Mouse (Mus musculus) Patski (cell line): ENCODE results near the gene Top2a. TPM values are rescaled to one million over a fixed set of nuclear protein-coding genes. Genes with fewer than 3 reads are reported as not detected.

Experiments used
- ATAC-seq: fragments of 100-300 bp; one replicate; pipeline ENCODE4 v1.8.0; 2021
- CTCF ChIA-PET: fragments of 350-600 bp; sonication (Branson Sonifier 250); formaldehyde crosslinking; loops from one replicate; lab custom pipeline; 2022; ENCODE audit warnings: inconsistent platforms; lab: Charles Lee
- POLR2A ChIA-PET: fragments of 350-600 bp; sonication (Branson Sonifier 250); formaldehyde crosslinking; loops from one replicate; lab custom pipeline; 2022; ENCODE audit warnings: antibody characterized with exemption, inconsistent platforms; lab: Charles Lee
- DNase-seq: peaks from one replicate; pipeline ENCODE4 v3.0.0-alpha.2; 2011; ENCODE audit warnings: low read depth, low spot score
- H3K27me3 ChIP-seq: fragments of 371-371 bp; one replicate; pipeline ENCODE4 v1.5.1; 2021
- CTCF ChIP-seq: fragments of 100-300 bp; IDR thresholded peaks from one replicate; pipeline ENCODE4 v1.5.1; 2021
- in situ Hi-C: fragments of 300-500 bp; cut with MboI; formaldehyde crosslinking; loops from 3 replicates; pipeline ENCODE4 v1.11.1; 2018; ENCODE audit warnings: low pct_unique_long_range_greater_than_20kb, mixed read lengths
- polyA plus RNA-seq: library from polyadenylated mRNA; unstranded; gene quantifications from one replicate; pipeline ENCODE4 v1.2.3, GENCODE M21; 2021

Top2a gene
- polyA plus RNA-seq, 1 experiment from 2014 or later = 139 TPM

GRCm38 (mm10) chr11:98973584-98973983 is 50.4 kb downstream of the Top2a start:
- CTCF ChIA-PET = interaction anchor here (2.5 kb wide), 1 partner anchor 51 kb away, joined by 8 read pairs; no protein-coding TSS in a partner anchor

GRCm38 (mm10) chr11:98972801-98973360 is 51.1 kb downstream of the Top2a start:
- POLR2A ChIA-PET = interaction anchor here (1.4 kb wide), 2 partner anchors 10 to 39 kb away, joined by 3 to 5 read pairs; no protein-coding TSS in a partner anchor
- no peak for TF ChIP-seq CTCF
- no peak for DNase-seq
- no peak for ATAC-seq
- CTCF ChIA-PET = interaction anchor here (1.1 to 2.5 kb wide), 4 partner anchors 9 to 51 kb away, joined by 3 to 11 read pairs (median 8); no protein-coding TSS in a partner anchor
- in situ Hi-C loops = loop anchor here (5.0 to 10.0 kb wide), 2 partner anchors 36 to 58 kb away; no protein-coding TSS in a partner anchor
- no peaks in the 10 kb centered on the region for H3K27me3 ChIP-seq

More at GRCm38 (mm10) chr11:98973584-98973983, 50.4 kb downstream of the Top2a start:
- in situ Hi-C loops = loop anchor here (5.0 to 10.0 kb wide), 2 partner anchors 36 to 59 kb away; no protein-coding TSS in a partner anchor
- H3K27me3 ChIP-seq = no peaks in the 10 kb centered on the region
- no peak for ATAC-seq
- no peak for TF ChIP-seq CTCF
- no peak for DNase-seq
- POLR2A ChIA-PET = no interaction called here

- TF ChIP-seq CTCF = no peak
- H3K27me3 ChIP-seq = no peaks in the 10 kb centered on the region
- in situ Hi-C loops = loop anchor here (5.0 to 10.0 kb wide), 2 partner anchors 35 to 57 kb away; no protein-coding TSS in a partner anchor
- no peak for ATAC-seq
- ChIA-PET CTCF (interaction anchor here (0.8 to 2.5 kb wide), 7 partner anchors 9 to 50 kb away, joined by 3 to 11 read pairs (median 3); no protein-coding TSS in a partner anchor), POLR2A (interaction anchor here (1.0 to 1.4 kb wide), 3 partner anchors 9 to 47 kb away, joined by 3 to 5 read pairs (median 3); no protein-coding TSS in a partner anchor)
- DNase-seq = no peak
Measured at GRCm38 (mm10) chr11:98972215-98972614, 51.8 kb downstream of the Top2a start.

GRCm38 (mm10) chr11:98971316-98972031 is 52.5 kb downstream of the Top2a start:
- no peaks in the 10 kb centered on the region for H3K27me3 ChIP-seq
- in situ Hi-C loops = loop anchor here (5.0 to 10.0 kb wide), 2 partner anchors 34 to 57 kb away; no protein-coding TSS in a partner anchor
- TF ChIP-seq CTCF = no peak
- CTCF ChIA-PET = interaction anchor here (0.8 to 2.5 kb wide), 7 partner anchors 8 to 49 kb away, joined by 3 to 11 read pairs (median 3); no protein-coding TSS in a partner anchor
- no peak for ATAC-seq
- POLR2A ChIA-PET = interaction anchor here (1.0 to 1.4 kb wide), 3 partner anchors 8 to 46 kb away, joined by 3 to 5 read pairs (median 3); no protein-coding TSS in a partner anchor
- DNase-seq = no peak

- no peak for DNase-seq
- TF ChIP-seq CTCF = no peak
- no peaks in the 10 kb centered on the region for H3K27me3 ChIP-seq
- ChIA-PET POLR2A (interaction anchor here (0.6 to 1.3 kb wide), 3 partner anchors 11 to 32 kb away, joined by 3 to 8 read pairs (median 3); no protein-coding TSS in a partner anchor), CTCF (interaction anchor here (1.1 to 1.7 kb wide), 2 partner anchors 45 to 49 kb away, joined by 3 to 4 read pairs; no protein-coding TSS in a partner anchor)
- in situ Hi-C loops = loop anchor here (5.0 to 10.0 kb wide), 2 partner anchors 33 to 56 kb away; no protein-coding TSS in a partner anchor
- no peak for ATAC-seq
Measured at GRCm38 (mm10) chr11:98970191-98970925, 53.6 kb downstream of the Top2a start.

GRCm38 (mm10) chr11:98969496-98969927 is 54.5 kb downstream of the Top2a start:
- ChIA-PET POLR2A (interaction anchor here (1.3 kb wide), 1 partner anchor 31 kb away, joined by 3 read pairs; no protein-coding TSS in a partner anchor), CTCF (interaction anchor here (1.1 to 1.7 kb wide), 2 partner anchors 44 to 48 kb away, joined by 3 to 4 read pairs; no protein-coding TSS in a partner anchor)
- ATAC-seq = no peak
- in situ Hi-C loops = no loop called here
- no peaks in the 10 kb centered on the region for H3K27me3 ChIP-seq
- TF ChIP-seq CTCF = no peak
- no peak for DNase-seq

- ATAC-seq (no peak), DNase-seq (no peak)
- ChIA-PET POLR2A (interaction anchor here (1.3 kb wide), 1 partner anchor 31 kb away, joined by 3 read pairs; no protein-coding TSS in a partner anchor), CTCF (interaction anchor here (1.1 to 1.7 kb wide), 4 partner anchors 37 to 47 kb away, joined by 3 to 4 read pairs (median 3); no protein-coding TSS in a partner anchor)
- in situ Hi-C loops = no loop called here
- no peaks in the 10 kb centered on the region for H3K27me3 ChIP-seq
- TF ChIP-seq CTCF = no peak
Measured at GRCm38 (mm10) chr11:98968716-98969495, 55.1 kb downstream of the Top2a start.

GRCm38 (mm10) chr11:98968079-98968478 is 55.9 kb downstream of the Top2a start:
- DNase-seq = no peak
- POLR2A ChIA-PET = no interaction called here
- CTCF ChIA-PET = interaction anchor here (1.1 to 1.2 kb wide), 2 partner anchors 36 to 43 kb away, joined by 3 read pairs; no protein-coding TSS in a partner anchor
- no peak for TF ChIP-seq CTCF
- in situ Hi-C loops = no loop called here
- no peaks in the 10 kb centered on the region for H3K27me3 ChIP-seq
- ATAC-seq = no peak
